Mouse (Mus musculus): ENCODE measurements around the gene Eya3. TPM values are rescaled to one million over a fixed set of nuclear protein-coding genes. Genes with fewer than 3 reads are reported as not detected.

The Eya3 gene
- polyA plus RNA-seq (2012; rRNA removed): 11.6 and 13.3 TPM in 2 replicates

GRCm38 (mm10) chr4:132638461-132639190 lies at the start of gene Eya3:
TSS of gene Eya3 (plus strand) at chr4:132638987.

GRCm38 (mm10) chr4:132732148-132732684 lies 93.4 kb downstream of the Eya3 start, which contains the start of gene Xkr8:
TSS of gene Xkr8 (minus strand) at chr4:132732546.

DNA sequence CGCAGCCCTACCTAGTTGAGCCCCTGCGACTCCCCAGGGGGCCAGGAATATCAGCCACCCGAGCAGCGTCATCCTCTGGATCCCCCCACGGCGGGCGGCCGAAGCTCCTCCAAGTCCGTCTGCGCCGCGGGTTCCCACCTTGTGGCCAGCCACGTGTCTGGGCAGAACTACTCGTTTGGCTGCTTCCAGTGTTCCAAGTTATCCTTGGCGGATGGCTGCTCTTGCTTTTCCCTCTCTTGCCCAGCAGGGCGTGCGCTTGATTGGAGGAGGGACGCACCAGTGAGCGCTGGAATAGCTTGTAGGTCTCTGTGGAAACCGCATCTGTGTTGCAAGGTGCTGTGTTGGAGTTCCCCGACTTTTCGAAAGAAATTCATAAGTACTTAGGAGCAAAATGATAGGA lies 118.2 kb downstream of the Eya3 start, which contains the start of gene Smpdl3b:
Gene Smpdl3b (minus strand): TSS at position 279 of the 400 bp plus-strand sequence.

DNA sequence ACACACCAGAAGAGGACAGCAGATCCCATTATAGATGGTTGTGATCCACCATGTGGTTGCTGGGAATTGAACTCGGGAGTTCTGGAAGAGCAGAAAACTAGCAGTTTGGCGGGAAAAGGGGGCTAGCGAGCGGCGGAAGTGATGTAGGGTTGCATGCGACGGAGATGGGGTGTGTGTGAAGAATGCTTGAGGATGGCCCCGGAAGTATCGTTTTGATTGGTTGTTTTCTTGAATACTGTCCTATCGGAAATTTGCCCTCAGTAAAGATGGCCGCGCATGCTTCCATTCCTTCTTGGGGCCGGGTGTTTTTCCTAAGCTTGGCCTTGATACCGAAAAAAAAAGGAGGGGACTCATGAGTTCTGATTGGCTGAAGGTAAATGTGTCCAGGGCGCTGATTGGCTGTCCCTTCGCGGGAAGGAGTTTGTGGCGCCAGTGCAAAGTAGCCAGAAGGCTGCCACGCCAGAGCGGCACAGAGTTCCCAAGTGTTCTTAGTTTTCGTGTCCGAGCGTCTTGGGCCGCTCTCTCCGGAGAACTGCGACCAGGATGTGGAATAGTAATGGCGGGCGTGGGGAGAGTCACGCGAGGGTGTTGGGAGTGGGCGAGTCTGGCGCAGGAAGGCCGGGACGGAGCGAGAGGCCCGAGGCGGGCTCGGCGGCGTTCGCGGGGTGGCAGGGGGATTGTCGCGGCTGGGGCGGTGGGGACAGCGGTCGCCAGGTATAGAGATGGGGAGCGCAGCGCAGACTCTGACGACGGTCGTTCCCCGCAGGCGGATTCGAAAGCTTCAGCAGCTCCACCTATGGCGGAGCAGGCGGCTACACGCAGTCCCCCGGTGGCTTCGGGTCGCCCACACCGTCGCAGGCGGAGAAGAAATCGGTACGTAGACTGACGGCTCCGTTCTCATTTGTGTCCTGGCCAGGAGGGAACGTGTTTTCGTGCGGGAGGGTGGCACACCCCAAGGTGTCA lies 129.4 kb downstream of the Eya3 start, which contains the start of gene Rpa2:
Gene Rpa2 (plus strand): TSS at position 419 of the 963 bp plus-strand sequence.

Other genes with a start within 250 kb of the Eya3 start
- gene Phactr4, start 216.5 kb upstream of the Eya3 start, polyA plus RNA-seq (2012; rRNA removed): 6.1 and 8.3 TPM in 2 replicates
- 4.7 and 5.2 TPM in 2 replicates for gene Med18, start 175.1 kb upstream of the Eya3 start, polyA plus RNA-seq (2012; rRNA removed)
- 2.9 and 3.3 TPM in 2 replicates for gene Sesn2, start 128.5 kb upstream of the Eya3 start, polyA plus RNA-seq (2012; rRNA removed)
- 941 and 974 TPM in 2 replicates for gene Atpif1, start 105.3 kb upstream of the Eya3 start, polyA plus RNA-seq (2012; rRNA removed)
- 98.9 and 101 TPM in 2 replicates for gene Dnajc8, start 103.4 kb upstream of the Eya3 start, polyA plus RNA-seq (2012; rRNA removed)
- gene Ptafr, start 74.9 kb upstream of the Eya3 start, polyA plus RNA-seq (2012; rRNA removed): 0.42 and 0.65 TPM in 2 replicates
- 1.5 and 2.0 TPM in 2 replicates for gene Xkr8, start 93.6 kb downstream of the Eya3 start, polyA plus RNA-seq (2012; rRNA removed)
- gene Smpdl3b, start 118.3 kb downstream of the Eya3 start, polyA plus RNA-seq (2012; rRNA removed): 0.73 and 0.87 TPM in 2 replicates
- gene Rpa2, start 129.3 kb downstream of the Eya3 start, polyA plus RNA-seq (2012; rRNA removed): 54.3 and 63.5 TPM in 2 replicates
- gene Themis2, start 157.4 kb downstream of the Eya3 start, polyA plus RNA-seq (2012; rRNA removed): 2.0 and 2.6 TPM in 2 replicates
- 36.6 and 40.5 TPM in 2 replicates for gene Ppp1r8, start 204.2 kb downstream of the Eya3 start, polyA plus RNA-seq (2012; rRNA removed)
- gene Stx12, start 245.5 kb downstream of the Eya3 start, polyA plus RNA-seq (2012; rRNA removed): 13.7 and 15.7 TPM in 2 replicates